Mouse (Mus musculus): ENCODE data around the gene Atxn10.
A peak's percentile ranks its signal among the peaks of the same experiment; 100 is the strongest.

Gene Atxn10

GRCm38 (mm10) chr15:85404739-85405138, 68.7 kb downstream of the Atxn10 start:
- peak; percentile 22 for DNase-seq (ENCODE audit: low read depth, low spot score)

GRCm38 (mm10) chr15:85405567-85405966, 69.5 kb downstream of the Atxn10 start:
- no peak for DNase-seq (ENCODE audit: low read depth, low spot score)

- no peak for DNase-seq (ENCODE audit: low read depth, low spot score)
Observed at GRCm38 (mm10) chr15:85406846-85407245, 70.8 kb downstream of the Atxn10 start.

- DNase-seq (ENCODE audit: low read depth, low spot score), result no peak
Observed at GRCm38 (mm10) chr15:85407342-85407741, 71.3 kb downstream of the Atxn10 start.

GRCm38 (mm10) chr15:85408790-85409189, 72.7 kb downstream of the Atxn10 start:
- DNase-seq (ENCODE audit: low read depth, low spot score), result peak; percentile 66

GRCm38 (mm10) chr15:85409245-85409783, 73.3 kb downstream of the Atxn10 start:
- no peak for DNase-seq (ENCODE audit: low read depth, low spot score)

- DNase-seq (ENCODE audit: low read depth, low spot score), result no peak
Observed at GRCm38 (mm10) chr15:85409836-85410235, 73.8 kb downstream of the Atxn10 start.

GRCm38 (mm10) chr15:85414620-85415019, 78.6 kb downstream of the Atxn10 start:
- no peak for DNase-seq (ENCODE audit: low read depth, low spot score)

- no peak for DNase-seq (ENCODE audit: low read depth, low spot score)
Observed at GRCm38 (mm10) chr15:85420686-85421085, 84.6 kb downstream of the Atxn10 start.

GRCm38 (mm10) chr15:85424197-85424596, 88.2 kb downstream of the Atxn10 start:
- no peak for DNase-seq (ENCODE audit: low read depth, low spot score)

- no peak for DNase-seq (ENCODE audit: low read depth, low spot score)
Observed at GRCm38 (mm10) chr15:85428140-85428539, 92.1 kb downstream of the Atxn10 start.

- DNase-seq (ENCODE audit: low read depth, low spot score), result no peak
Observed at GRCm38 (mm10) chr15:85442568-85442967, 106.5 kb downstream of the Atxn10 start.

- no peak for DNase-seq (ENCODE audit: low read depth, low spot score)
Observed at GRCm38 (mm10) chr15:85446652-85447051, 110.6 kb downstream of the Atxn10 start.

GRCm38 (mm10) chr15:85456891-85457290, 120.8 kb downstream of the Atxn10 start:
- DNase-seq (ENCODE audit: low read depth, low spot score), result no peak

GRCm38 (mm10) chr15:85457838-85458237, 121.8 kb downstream of the Atxn10 start:
- DNase-seq (ENCODE audit: low read depth, low spot score), result no peak

- no peak for DNase-seq (ENCODE audit: low read depth, low spot score)
Observed at GRCm38 (mm10) chr15:85458631-85459082, 122.6 kb downstream of the Atxn10 start.

- DNase-seq (ENCODE audit: low read depth, low spot score), result no peak
Observed at GRCm38 (mm10) chr15:85461541-85461940, 125.5 kb downstream of the Atxn10 start.

- no peak for DNase-seq (ENCODE audit: low read depth, low spot score)
Observed at GRCm38 (mm10) chr15:85462138-85462537, 126.1 kb downstream of the Atxn10 start.

GRCm38 (mm10) chr15:85463027-85463790, 127.2 kb downstream of the Atxn10 start:
- no peak for DNase-seq (ENCODE audit: low read depth, low spot score)

- no peak for DNase-seq (ENCODE audit: low read depth, low spot score)
Observed at GRCm38 (mm10) chr15:85464190-85464589, 128.1 kb downstream of the Atxn10 start.

GRCm38 (mm10) chr15:85464823-85465565, 128.9 kb downstream of the Atxn10 start:
- DNase-seq (ENCODE audit: low read depth, low spot score), result no peak

GRCm38 (mm10) chr15:85466456-85467067, 130.5 kb downstream of the Atxn10 start:
- DNase-seq (ENCODE audit: low read depth, low spot score), result no peak

Measured in A20 (cell line).